Mouse (Mus musculus): ENCODE results near the gene Zc3h7b.

The Zc3h7b gene

DNA sequence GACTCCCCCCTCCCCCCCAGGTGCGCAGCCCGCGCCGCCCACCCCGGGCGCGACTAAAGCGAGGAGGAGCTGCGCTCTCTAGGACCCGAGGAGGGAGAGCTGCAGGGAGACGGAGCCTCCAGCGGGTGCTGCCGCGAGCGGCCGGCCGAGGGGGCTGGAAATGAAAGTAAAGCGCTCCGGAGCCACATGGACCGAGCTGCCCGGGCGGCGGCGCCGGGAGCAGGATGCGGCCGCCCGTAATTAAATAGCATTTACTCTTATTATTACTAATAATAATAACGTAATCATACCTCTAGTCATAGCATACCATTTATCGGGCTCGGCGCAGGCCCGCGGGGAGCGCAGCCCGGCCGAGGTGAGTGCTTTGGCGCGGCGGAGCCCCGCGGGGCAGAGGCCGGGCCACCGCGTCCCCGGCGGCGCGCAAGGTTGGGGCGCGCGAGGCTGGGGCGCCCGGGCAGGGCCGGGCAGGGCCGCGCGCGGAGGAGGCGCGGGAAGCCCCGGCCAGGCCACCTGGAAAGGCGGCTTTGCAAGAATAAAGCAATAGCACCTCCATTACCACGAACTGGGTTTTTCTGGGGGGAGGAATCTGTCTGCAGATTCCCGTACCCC, at the start of gene Zc3h7b, which contains the start of gene Rangap1:
Gene Zc3h7b, plus strand, starts transcription at position 66 of the 609 bp plus-strand sequence.
Gene Rangap1, minus strand, starts transcription at position 539 of the 609 bp plus-strand sequence.
- 1% methylated on average over 65 of the region's 65 CpGs for WGBS

DNA sequence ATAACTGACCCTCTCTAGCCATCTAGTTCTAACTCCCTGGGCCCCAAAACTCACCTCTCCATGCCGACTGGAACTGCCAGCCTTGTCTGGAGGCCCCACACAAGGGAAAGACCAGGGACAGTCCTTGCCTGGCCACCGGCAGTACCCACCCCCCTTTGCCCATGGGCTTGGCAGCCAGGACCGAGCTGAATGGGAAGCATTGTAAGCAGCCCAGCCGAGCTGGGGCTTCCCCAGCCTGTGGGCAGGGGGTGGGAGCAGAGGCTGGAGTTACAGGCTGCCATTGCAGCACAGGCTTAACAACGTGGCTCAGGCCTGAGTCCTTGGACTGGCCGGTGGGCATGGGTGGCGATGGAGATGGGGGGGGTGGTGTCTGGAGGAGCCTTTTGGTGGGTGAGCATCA, 47.7 kb upstream of the Zc3h7b start, which contains the start of gene Chadl:
Gene Chadl, minus strand, starts transcription at position 113 of the 400 bp plus-strand sequence.
- 48% methylated on average over 7 of the region's 7 CpGs for WGBS

DNA sequence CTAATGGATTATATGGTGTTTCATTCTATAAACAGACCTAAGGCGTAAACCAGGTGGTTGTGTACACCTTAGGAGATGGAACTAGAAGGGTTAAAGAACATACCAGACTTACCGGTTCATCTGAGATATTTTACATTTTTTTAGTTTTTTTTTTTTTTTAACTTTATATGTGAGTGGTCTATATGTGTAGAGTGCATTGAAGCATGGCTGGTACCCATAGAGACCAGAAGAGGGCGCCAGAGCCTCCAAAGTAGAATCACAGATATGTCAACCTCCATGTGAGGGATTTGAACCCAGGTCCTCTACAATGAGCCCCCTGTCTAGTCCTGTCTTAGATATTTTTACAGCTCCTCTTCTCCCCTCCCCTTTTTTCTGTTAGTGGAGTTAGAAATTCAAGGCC, 47.0 kb upstream of the Zc3h7b start:
- WGBS, result 46% methylated on average over 3 of the region's 3 CpGs

DNA sequence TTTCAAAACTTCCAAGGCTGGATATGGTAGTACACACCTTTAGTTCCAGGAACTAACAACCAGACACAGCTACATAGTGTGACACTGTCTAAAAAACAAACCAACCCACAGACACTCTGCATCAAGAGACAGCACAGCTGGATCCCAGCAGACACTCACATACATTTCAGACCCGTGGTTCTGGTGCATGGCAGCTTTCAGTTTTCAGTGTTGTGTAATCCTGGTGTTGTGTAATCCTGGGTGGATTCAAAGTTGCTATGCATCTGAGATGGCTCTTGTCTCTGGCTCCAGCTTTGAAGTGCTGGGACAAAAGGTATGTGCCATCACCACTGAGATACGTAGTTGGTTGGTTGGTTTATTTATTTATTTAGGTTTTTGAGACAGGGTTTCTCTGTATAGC, 46.3 kb upstream of the Zc3h7b start:
- WGBS, result 54% methylated on average over 2 of the region's 2 CpGs

DNA sequence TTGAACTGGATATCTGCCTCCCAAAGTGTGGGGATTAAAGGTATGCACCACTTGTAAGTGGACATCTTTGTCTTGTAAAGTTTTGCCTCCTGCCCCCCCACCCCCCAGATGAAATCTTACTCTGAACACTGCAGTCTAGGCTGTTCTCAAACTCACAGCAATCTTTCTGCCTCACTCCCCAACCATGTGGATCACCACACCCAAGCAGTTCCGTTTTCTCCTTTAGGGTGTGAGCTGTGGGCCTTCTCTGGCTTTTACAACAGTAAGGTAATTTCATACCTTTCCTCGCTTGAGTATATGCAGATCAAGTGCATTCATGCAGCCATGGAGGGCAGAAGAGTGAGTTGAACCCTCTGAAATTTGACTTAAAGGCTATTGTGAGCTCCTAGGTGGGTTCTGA, 44.7 kb upstream of the Zc3h7b start:
- 87% methylated on average over 2 of the region's 2 CpGs for WGBS

DNA sequence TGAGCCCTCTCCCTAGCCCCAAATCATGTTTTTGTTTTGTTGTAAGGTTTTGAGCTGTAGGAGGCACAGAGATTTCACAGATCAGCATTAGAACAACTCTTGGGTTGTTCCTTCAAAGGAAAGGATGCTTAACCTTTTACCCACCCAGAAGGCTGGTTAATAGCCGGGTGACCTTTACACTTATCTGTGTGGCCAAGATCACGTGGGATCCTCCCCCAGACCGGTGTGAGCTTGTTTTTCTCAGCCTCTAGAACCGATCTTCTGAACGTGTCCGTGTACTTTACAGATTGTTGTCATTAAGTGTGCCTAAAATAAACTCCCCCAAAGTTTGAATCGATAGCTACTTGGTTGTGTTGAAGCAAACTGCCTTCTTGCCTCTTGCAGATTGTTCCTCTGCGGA, 44.3 kb upstream of the Zc3h7b start:
- 86% methylated on average over 8 of the region's 8 CpGs for WGBS

DNA sequence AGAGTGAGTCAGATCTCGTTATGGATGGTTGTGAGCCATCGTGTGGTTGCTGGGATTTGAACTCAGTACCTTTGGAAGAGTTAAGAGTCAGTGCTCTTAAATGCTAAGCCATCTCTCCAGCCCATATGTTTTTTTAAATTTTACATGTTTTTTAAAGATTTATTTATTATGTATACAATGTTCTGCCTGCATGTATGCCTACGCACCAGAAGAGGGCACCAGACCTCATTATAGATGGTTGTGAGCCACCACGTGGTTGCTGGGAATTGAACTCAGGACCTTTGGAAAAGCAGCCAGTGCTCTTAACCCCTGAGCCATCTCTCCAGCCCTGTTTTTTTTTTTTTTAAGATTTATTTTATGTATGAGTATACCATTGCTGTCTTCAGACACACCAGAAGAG, 43.5 kb upstream of the Zc3h7b start:
- WGBS, result 78% methylated on average over 4 of the region's 4 CpGs

DNA sequence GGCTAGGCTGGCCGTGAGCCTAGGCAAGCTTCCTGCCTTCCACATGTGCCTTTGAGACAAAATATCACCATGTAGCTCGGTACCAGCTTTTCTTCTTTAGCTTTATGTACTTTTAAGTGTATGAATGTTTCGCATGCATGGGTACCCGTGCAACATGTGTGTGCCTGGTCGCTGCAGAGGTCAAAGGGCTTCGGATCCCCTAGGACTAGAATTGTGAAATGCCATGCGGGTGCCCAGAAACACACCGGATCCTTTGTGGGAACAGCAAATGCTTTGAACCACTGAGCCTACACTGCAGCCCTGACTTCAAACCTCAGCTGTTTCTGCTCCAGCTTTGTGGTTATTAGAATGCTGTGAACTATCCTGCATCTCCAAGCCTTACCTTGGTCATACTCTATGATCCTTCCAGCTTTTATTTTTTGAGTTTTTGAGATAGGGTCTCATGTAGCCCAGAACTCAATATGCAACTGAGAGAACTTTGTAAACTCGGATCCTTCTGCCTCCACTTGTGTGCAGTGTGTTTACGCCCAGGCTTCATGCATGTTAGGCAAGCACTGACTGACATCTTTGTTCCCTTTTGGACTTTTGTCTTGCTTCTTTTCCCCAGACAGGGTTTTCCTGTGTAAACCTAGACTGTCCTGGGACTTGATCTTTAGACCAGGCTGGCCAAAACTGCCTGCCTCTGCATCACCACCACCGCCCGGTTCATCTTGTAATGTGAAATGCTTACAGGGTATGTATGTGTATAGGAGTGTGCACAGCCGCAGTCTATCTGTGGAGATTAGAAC, 42.4 kb upstream of the Zc3h7b start:
- 83% methylated on average over 13 of the region's 13 CpGs for WGBS

DNA sequence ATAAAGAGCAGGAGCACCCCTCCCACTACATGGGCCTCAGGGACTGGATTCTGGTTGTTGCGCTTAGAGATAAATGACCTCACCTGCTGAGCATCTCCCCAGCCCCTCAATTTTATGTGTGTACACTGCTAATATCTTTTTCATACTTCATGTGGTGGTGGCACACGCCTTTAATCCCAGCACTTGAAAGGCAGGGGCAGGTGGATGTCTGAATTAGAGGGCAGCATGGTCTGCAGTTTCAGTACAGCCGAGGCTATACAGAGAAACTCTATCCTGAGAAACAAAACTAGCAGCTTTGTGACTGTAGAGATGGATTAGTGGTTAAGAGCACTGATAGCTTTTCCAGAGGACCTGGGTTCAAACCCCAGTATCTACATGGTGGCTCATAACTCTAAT, 41.8 kb upstream of the Zc3h7b start:
- 87% methylated on average over 3 of the region's 3 CpGs for WGBS

DNA sequence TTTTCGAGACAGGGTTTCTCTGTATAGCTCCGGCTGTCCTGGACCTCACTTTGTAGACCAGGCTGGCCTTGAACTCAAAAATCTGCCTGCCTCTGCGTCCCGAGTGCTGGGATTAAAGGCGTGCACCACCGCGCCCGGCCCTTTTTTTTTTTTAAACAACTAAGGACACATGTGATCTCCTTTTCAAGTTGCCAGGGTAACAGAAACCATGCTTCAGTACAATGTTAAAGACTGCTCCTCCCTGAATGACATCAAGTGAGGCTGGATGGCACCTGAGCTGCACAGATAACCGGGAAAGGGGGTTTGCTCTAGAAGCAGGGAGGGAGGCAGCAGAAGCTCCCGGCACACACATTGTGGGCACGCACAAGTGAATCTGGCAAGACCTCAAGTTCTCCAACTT, 35.9 kb upstream of the Zc3h7b start:
- 79% methylated on average over 11 of the region's 11 CpGs for WGBS

DNA sequence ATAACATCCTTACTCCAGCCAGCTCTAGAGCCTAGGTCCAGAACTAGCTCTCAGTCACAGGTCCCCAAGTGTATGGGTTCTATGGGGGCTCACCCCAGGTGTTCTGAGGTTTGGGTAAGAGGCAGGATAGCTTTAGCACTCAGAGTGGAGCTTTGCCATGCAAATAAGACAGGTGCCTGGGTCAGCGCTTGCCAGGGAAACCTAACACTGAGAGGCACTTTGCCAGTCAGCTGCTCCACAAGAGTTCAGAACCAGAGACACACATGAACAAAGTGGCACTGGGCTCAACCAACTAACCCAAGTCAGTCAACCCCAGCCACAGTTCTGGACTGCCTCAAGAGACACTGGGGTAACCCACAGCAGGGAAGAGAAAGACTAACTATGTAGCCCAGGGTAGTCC, 35.2 kb upstream of the Zc3h7b start:
- 97% methylated on average over 1 of the region's 1 CpGs for WGBS

DNA sequence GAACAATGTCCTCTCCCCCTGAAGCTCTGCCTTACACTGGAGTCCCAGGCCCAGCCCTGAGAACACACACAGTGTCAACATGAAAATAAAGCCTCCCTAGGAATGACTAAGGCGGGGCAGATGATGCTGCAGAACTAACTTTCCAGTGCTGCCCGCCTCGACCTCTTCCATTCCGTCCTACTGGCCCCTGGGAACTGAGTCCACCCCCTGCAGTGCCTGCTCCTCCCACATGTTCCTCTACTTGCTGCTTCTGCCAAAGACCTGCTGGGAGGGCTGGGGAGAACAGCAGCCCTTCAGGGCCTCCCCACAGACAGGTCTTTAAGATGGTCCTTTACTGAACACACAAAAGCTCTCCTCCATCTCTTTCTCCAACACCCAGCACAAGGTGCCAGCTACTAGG, 34.1 kb upstream of the Zc3h7b start:
- 68% methylated on average over 4 of the region's 4 CpGs for WGBS

DNA sequence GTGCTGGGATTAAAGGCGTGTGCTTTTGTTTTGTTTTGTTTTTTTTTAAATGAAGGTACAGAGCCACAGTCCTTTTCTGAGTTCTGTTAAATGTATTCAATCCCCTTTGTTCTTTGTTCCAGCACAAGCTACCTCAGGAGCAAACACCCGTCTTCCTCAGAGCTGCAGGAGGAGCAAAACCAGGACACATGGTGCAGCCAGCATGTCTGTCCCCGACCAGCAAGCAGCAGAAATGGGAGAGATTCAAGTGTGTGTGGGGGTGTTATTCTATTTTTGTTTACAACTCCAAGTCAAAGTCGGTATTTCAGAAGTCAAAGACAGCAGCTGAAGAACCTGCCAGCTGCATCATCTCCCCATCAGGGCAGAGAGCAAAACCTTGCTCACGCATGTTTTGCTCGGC, 31.1 kb upstream of the Zc3h7b start:
- WGBS, result 53% methylated on average over 6 of the region's 6 CpGs

DNA sequence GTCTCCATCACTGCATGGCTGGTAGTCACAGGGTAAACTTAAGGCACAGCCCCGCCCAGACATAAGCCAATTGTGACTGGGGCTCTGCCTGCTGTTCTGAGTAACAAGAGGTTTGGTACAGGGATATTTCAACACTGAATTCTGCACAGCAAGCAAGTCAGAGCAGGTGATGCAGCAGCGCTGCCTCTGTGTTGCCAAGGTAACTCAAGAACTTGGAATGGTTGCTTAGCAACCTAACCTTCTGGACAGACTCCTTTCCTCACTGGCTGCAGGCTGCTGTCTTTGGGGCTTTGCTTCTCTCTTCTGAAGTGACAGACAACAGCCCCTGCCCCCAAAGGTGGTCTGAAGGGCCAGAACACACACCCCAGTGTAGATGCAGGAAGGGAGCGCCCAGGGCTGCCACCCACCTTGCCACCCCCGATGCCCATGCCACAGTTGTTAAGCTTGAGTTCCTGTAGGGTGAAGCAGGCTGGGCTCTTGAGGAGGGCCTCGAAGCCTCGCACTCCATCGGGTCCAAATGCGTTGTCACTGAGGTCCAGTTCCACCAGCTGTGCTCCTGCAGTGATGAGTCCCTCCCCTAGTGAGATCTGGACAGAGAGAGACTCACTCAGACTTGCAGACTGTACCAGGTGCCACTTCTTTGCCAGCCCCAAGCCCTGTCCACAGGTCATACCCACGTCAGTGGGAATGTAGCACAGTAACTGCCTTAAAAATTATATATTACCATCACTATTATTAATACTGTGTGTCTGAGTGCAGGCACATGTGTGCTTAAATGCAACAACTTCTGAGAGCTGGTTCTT, 26.3 kb upstream of the Zc3h7b start:
- 55% methylated on average over 9 of the region's 9 CpGs for WGBS

DNA sequence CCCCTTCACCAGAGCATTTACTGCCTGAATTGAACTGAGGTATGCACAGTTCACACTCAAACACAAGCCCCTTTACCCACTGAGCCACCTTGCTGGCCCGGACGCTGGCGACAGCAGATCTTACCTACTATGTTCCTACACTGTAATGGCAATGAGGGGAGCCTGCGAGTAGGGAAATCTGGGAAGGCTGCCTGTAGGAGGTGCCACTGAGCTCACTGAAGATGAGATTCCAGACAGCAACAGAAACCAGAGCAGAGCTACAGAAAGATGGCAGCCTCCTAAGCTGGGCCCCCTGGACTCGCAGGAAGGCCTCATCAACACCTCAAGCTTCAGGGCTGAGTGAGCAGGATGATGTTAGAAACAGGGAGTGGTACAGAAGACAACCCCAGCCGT, 25.7 kb upstream of the Zc3h7b start:
- WGBS, result 92% methylated on average over 6 of the region's 6 CpGs

DNA sequence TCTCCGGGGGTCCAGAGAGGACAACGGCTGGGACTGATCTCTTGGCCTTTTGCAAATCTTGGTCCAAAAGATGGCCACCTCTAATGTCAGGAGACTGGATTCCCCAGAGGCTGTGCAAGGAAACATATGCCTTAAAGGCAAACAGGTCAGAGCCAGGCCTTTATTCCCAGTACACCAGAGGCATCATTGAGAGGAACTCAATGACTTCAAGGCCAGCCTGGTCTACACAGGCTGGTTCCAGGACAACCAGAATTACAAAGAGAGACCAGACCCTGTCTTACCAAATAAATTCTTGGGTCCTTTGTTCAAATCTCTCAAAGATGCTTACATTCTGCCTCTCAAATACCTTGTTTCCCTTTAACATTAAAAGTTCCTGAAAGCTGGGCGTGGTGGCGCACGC, 22.5 kb upstream of the Zc3h7b start:
- 86% methylated on average over 5 of the region's 5 CpGs for WGBS

DNA sequence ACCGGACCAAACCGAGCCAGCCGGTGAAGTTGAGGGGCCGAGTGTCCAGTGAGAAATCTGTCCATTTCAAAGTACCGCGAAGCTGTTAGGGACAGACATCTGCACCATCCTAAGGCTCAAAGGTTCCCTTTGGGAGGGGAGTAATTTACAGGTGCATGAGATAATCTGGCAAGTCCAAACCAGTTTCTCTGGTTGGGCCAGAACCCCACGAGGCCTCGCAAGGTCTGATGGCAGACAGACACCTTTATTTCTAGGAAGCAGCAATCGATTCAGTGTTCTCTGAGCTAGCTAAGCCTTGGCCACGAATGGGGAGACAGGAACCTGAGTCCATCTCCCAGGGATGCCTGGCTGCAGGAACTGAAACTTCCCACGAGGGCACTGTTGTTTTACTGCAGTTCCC, 21.2 kb upstream of the Zc3h7b start:
- WGBS, result 93% methylated on average over 11 of the region's 11 CpGs

DNA sequence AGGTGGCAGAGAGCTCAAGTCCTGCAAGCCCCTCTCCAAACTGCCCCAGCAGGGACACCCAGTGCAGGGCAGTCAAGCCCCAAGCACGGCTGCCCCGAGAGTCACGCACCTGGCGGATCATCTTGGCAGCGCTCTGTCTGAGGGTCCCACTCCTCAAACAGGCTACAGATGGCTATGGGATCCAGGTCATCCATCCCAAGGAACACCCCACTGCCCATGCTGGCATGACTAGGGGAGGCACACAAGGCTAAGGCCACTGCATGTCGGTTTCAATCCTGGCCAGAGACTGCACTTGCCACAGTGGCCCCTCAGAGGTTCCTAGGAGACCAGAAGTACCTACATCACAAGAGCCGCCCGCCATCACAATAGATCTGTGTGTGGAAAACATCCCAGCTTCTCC, 18.9 kb upstream of the Zc3h7b start:
- WGBS, result 96% methylated on average over 8 of the region's 8 CpGs

DNA sequence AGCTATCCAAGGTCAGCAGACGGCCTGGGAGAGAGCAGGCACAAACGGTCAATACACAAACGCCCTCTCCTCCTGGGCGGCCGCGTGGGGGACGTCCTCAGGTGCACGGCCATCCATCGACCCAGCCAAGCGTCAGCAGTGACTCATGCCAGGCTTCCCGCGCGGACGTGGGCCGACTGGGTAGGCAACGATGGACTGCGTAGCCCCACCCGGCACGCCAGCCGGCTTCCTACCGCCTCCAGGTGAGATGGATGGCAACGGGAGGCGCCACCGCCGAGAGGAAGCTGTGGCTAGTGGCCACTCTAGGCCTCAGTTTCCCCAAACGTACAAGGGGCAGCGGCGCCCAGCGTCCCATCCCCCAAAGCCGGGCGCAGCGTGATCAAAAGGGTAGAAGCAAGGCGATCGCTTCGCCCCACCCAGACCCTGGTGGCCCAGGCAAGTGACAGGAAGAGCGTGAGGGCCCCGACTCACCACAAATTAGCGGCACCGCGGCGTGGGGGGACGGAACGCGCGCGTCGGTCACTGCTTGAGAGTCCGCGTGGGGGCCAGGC, 15.5 kb upstream of the Zc3h7b start:
- WGBS, result under 1% methylated on average over 49 of the region's 49 CpGs

DNA sequence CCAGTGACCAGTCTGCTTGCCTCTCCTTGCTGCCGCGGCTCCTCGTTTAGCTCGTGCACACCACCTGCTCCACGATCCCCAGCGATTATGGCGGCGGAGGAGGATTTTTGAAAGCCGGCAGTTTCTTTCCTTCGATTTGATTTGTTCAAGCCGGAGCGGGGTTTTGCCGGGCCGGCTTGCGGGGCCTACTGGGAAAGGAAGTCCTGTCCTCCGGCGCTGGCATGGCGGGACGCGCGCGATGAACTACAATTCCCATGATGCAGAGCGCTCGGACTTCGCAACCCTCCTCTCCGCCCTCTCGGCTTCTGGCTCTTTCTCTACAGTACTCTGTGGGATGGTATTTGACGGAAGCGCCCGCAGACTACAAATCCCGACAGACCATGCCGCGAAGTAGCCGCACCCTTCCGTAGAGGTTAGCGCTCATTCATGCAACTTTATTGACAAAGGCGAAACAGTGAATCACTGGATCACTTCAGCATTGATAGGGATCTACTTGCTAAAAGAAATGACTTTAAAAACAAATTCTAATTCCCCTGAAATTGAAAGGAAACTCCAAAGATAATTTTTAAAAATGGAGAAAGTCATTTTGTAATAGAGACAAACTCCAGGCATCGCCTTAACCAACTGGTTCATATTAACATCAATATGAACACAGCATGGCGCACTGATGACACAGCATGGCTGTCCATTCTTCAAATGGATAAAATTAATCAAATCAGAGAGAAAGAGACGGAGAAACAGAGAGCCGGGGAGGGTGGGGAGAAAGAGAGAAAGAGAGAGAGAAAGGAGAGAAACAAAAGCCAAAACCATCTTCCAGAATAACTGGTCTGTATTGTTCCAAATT, 14.8 kb upstream of the Zc3h7b start:
- WGBS, result 6% methylated on average over 41 of the region's 41 CpGs

DNA sequence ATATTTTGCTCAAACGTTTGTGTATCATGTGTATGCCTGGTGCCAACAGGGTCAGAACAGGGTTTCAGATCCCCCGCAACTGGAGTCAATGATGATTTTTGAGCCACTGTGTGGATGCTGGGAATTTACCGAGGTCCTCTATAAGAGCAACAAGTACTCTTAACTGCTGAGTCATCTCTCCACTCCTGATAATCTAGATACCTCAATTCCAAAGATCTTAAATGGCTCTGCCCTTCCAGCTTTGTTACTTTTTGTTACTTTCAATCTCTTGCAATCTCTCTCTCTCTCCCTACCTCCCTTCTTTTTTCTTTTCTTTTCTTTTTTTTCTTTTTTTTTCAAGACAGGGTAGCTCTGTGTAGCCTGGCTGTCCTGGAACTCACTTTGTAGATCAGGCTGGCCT, 9.8 kb upstream of the Zc3h7b start:
- WGBS, result 58% methylated on average over 3 of the region's 3 CpGs

All from cerebral cortex, adult 2 months (tissue).